Mouse (Mus musculus) midbrain, embryonic 14.5 days (tissue): ENCODE measurements around the gene Acaca. TPM values are rescaled to one million over a fixed set of nuclear protein-coding genes. Genes with fewer than 3 reads are reported as not detected.
A peak's percentile ranks its signal among the peaks of the same experiment; 100 is the strongest.

Experiments used
- ATAC-seq: fragments of 200-750 bp; cut with Nextera tagmentation; 2 replicates; pipeline ENCODE4 v1.8.0; 2017; ENCODE audit warnings: moderate number of reproducible peaks, moderate library complexity; ENCODE audit not compliant: low FRiP score, low TSS enrichment
- DNase-seq: peaks from one replicate; pipeline ENCODE4 v3.0.0-alpha.2; 2015
- H3K27ac ChIP-seq: fragments of 300-500 bp; sonication (generic); replicated peaks from 2 replicates; pipeline ENCODE4 v1.5.1; 2014; ENCODE audit warnings: mild to moderate bottlenecking, low read depth, low read length, moderate library complexity
- H3K27me3 ChIP-seq: fragments of 300-500 bp; sonication (generic); 2 replicates; pipeline ENCODE4 v1.6.1; 2014; ENCODE audit warnings: low read length, control low read depth, mixed read lengths; ENCODE audit not compliant: control insufficient read depth, insufficient read depth
- H3K36me3 ChIP-seq: fragments of 300-500 bp; sonication (generic); 2 replicates; pipeline ENCODE4 v1.6.1; 2014; ENCODE audit warnings: low read length, control low read depth; ENCODE audit not compliant: control insufficient read depth, insufficient read depth
- H3K4me1 ChIP-seq: fragments of 300-500 bp; sonication (generic); 2 replicates; pipeline ENCODE4 v1.6.1; 2014; ENCODE audit warnings: mild to moderate bottlenecking, antibody characterized with exemption, low read length, control low read depth; ENCODE audit not compliant: control insufficient read depth, insufficient read depth
- H3K4me2 ChIP-seq: fragments of 300-500 bp; sonication (generic); 2 replicates; pipeline ENCODE4 v1.6.1; 2014; ENCODE audit warnings: mild to moderate bottlenecking, low read length, moderate library complexity
- H3K4me3 ChIP-seq: fragments of 300-500 bp; sonication (generic); replicated peaks from 2 replicates; pipeline ENCODE4 v1.5.1; 2014; ENCODE audit warnings: low read depth, low read length
- H3K9ac ChIP-seq: fragments of 300-500 bp; sonication (generic); replicated peaks from 2 replicates; pipeline ENCODE4 v1.6.1; 2014; ENCODE audit warnings: mild to moderate bottlenecking, low read length, moderate library complexity
- H3K9me3 ChIP-seq: fragments of 300-500 bp; sonication (generic); 2 replicates; pipeline ENCODE4 v1.6.1; 2016; ENCODE audit warnings: low read length, control low read depth, mixed read lengths; ENCODE audit not compliant: control insufficient read depth
- WGBS: fragments of 180-500 bp; shearing (Covaris S2); extraction: QIAGEN DNeasy Blood & Tissue Kit; methylation state at CpG from one replicate; pipeline ENCODE4 v1.1.7; 2014; 5-methylcytosine and 5-hydroxymethylcytosine counted together
- polyA plus RNA-seq: library from polyadenylated mRNA; unstranded; fragments of >200 nt; fragmentation: Nextera tagmentation; extraction: Ambion mirVana; gene quantifications from 2 replicates; pipeline ENCODE4 v1.2.1, GENCODE M21; 2014

Gene Acaca
- polyA plus RNA-seq, 1 experiment from 2014 or later = 40.8 TPM

- no peak within 1 kb of the TSS for H3K4me3 ChIP-seq
- no peak for ATAC-seq
- WGBS = 89% methylated on average over 5 of the region's 5 CpGs
- H3K9me3 ChIP-seq = no peaks in the 10 kb centered on the region
- no peaks in the 10 kb centered on the region for H3K4me1 ChIP-seq
- no peak within 1 kb of the TSS for H3K9ac ChIP-seq
- H3K27me3 ChIP-seq = no peaks in the 10 kb centered on the region
- no peak within 1 kb of the TSS for H3K27ac ChIP-seq
- no peaks in the 10 kb centered on the region for H3K36me3 ChIP-seq
- no peak within 1 kb of the TSS for H3K4me2 ChIP-seq
- no peak for DNase-seq
These were observed 37.6 kb downstream of the Acaca start, which contains the start of gene Gm11437 for GRCm38 (mm10) chr11:84167046-84167526. Gm11437 (minus strand) TSS chr11:84167476.

- Histone ChIP-seq H3K4me3 (no peak overlapping the region), H3K9me3 (no peaks in the 10 kb centered on the region), H3K4me2 (no peak overlapping the region; the same call in 1 of the 2 replicates), H3K27me3 (no peaks in the 10 kb centered on the region), H3K9ac (no peak overlapping the region), H3K36me3 (no peaks in the 10 kb centered on the region), H3K27ac (no peak overlapping the region; the same call in 1 of the 2 replicates), H3K4me1 (no peaks in the 10 kb centered on the region)
- ATAC-seq = no peak
- 18% methylated on average over 7 of the region's 7 CpGs for WGBS
- DNase-seq = peak; percentile 64
These were observed 39.3 kb downstream of the Acaca start for GRCm38 (mm10) chr11:84168701-84169288.

GRCm38 (mm10) chr11:84172539-84173435 lies 43.3 kb downstream of the Acaca start:
- Histone ChIP-seq H3K36me3 (no peaks in the 10 kb centered on the region), H3K9me3 (no peaks in the 10 kb centered on the region), H3K4me3 (no peak overlapping the region), H3K27me3 (no peaks in the 10 kb centered on the region), H3K4me1 (no peaks in the 10 kb centered on the region), H3K4me2 (no peak overlapping the region), H3K9ac (no peak overlapping the region), H3K27ac (no peak overlapping the region)
- no peak for ATAC-seq
- DNase-seq = no peak
- 69% methylated on average over 11 of the region's 11 CpGs for WGBS

GRCm38 (mm10) chr11:84178571-84178970 lies 49.1 kb downstream of the Acaca start:
- Histone ChIP-seq H3K27me3 (no peaks in the 10 kb centered on the region), H3K4me2 (peak overlapping the region; percentile 84), H3K36me3 (no peaks in the 10 kb centered on the region), H3K4me3 (peak overlapping the region; percentile 76), H3K9me3 (no peaks in the 10 kb centered on the region), H3K27ac (no peak overlapping the region), H3K4me1 (peaks cover 15% of the 10 kb centered on the region), H3K9ac (no peak overlapping the region; the same call in 1 of the 2 replicates)
- DNase-seq (no peak), ATAC-seq (no peak)
- WGBS = 49% methylated on average over 4 of the region's 4 CpGs

- H3K9me3 ChIP-seq = no peaks in the 10 kb centered on the region
- DNase-seq = peak; percentile 96
- no peaks in the 10 kb centered on the region for H3K27me3 ChIP-seq
- peak overlapping the region; percentile 89 for H3K27ac ChIP-seq
- H3K4me2 ChIP-seq = peak overlapping the region; percentile 84
- ATAC-seq = peak; percentile 97
- peaks cover 15% of the 10 kb centered on the region for H3K4me1 ChIP-seq
- H3K9ac ChIP-seq = peak overlapping the region; percentile 84
- H3K4me3 ChIP-seq = peak overlapping the region; percentile 76
- no peaks in the 10 kb centered on the region for H3K36me3 ChIP-seq
- under 1% methylated on average over 85 of the region's 85 CpGs for WGBS
These were observed 49.9 kb downstream of the Acaca start for GRCm38 (mm10) chr11:84179226-84179953.

GRCm38 (mm10) chr11:84179954-84180598 lies 50.6 kb downstream of the Acaca start:
- H3K4me1 ChIP-seq = peaks cover 15% of the 10 kb centered on the region
- DNase-seq (peak; percentile 80), ATAC-seq (peak; percentile 50)
- H3K4me3 ChIP-seq = peak overlapping the region; percentile 76
- peak overlapping the region; percentile 84 for H3K9ac ChIP-seq
- under 1% methylated on average over 44 of the region's 44 CpGs for WGBS
- no peaks in the 10 kb centered on the region for H3K27me3 ChIP-seq
- no peaks in the 10 kb centered on the region for H3K36me3 ChIP-seq
- no peaks in the 10 kb centered on the region for H3K9me3 ChIP-seq
- H3K27ac ChIP-seq = peak overlapping the region; percentile 89
- H3K4me2 ChIP-seq = peak overlapping the region; percentile 84

- H3K27me3 ChIP-seq = no peaks in the 10 kb centered on the region
- ATAC-seq (no peak), DNase-seq (no peak)
- no peaks in the 10 kb centered on the region for H3K9me3 ChIP-seq
- H3K27ac ChIP-seq = no peak overlapping the region
- peaks cover 15% of the 10 kb centered on the region for H3K4me1 ChIP-seq
- no peak overlapping the region for H3K9ac ChIP-seq
- peak overlapping the region; percentile 84 for H3K4me2 ChIP-seq
- no peaks in the 10 kb centered on the region for H3K36me3 ChIP-seq
- 59% methylated on average over 2 of the region's 2 CpGs for WGBS
- no peak overlapping the region for H3K4me3 ChIP-seq
These were observed 51.8 kb downstream of the Acaca start for GRCm38 (mm10) chr11:84181286-84181685.

- Histone ChIP-seq H3K27me3 (no peaks in the 10 kb centered on the region), H3K9me3 (no peaks in the 10 kb centered on the region), H3K36me3 (no peaks in the 10 kb centered on the region), H3K4me2 (no peak overlapping the region), H3K4me1 (no peaks in the 10 kb centered on the region), H3K4me3 (no peak overlapping the region), H3K9ac (no peak overlapping the region), H3K27ac (no peak overlapping the region)
- no peak for ATAC-seq
- 94% methylated on average over 3 of the region's 3 CpGs for WGBS
- DNase-seq = no peak
These were observed 59.1 kb downstream of the Acaca start for GRCm38 (mm10) chr11:84188530-84188929.
